Mouse (Mus musculus) kidney, adult 2 months (tissue): ENCODE data around the gene Myo1b.

ENCODE experiments used
- CTCF ChIP-seq: fragments of 200-500 bp; conservative IDR thresholded peaks from 2 replicates; pipeline ENCODE4 v1.5.1; 2011; ENCODE audit warnings: low read depth, mild to moderate bottlenecking, control low read depth, low read length, moderate library complexity, mixed read lengths; ENCODE audit not compliant: insufficient read depth, insufficient read length
- POLR2A ChIP-seq: fragments of 200-500 bp; IDR thresholded peaks from one replicate; pipeline ENCODE4 v1.6.1; 2011; ENCODE audit warnings: low read depth, low read length, control low read depth

DNA sequence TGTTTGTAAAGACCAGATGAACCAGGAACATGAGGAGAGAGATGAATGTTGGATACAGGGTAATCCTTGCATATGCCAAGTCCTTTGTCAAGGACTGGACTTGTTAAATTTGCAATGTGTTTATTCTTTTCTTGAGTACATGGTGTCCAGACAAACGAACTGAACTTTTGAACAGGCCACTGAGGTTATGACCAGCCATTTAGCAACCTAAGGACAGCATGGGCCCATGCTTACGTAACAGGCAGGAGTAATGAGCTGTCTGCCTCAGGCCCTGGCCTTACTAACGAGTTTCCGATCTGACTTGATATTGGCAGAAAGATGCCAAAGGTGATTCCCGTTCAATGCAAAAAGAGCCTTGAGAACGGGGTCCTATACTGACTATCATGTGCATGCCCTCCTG lies 156.2 kb downstream of the Myo1b start:
- no peak for TF ChIP-seq CTCF
- TF ChIP-seq POLR2A, result no peak
